Mouse (Mus musculus): ENCODE measurements around the gene Agbl4.

Gene Agbl4

GRCm38 (mm10) chr4:111579115-111579862 is 1181.8 kb downstream of the Agbl4 start:
- no peak for DNase-seq (ENCODE audit: low read depth, low spot score)

- DNase-seq (ENCODE audit: low read depth, low spot score): no peak
Measured at GRCm38 (mm10) chr4:111579863-111580224, 1182.4 kb downstream of the Agbl4 start.

- no peak for DNase-seq (ENCODE audit: low read depth, low spot score)
Measured at GRCm38 (mm10) chr4:111580239-111580638, 1182.8 kb downstream of the Agbl4 start.

- no peak for DNase-seq (ENCODE audit: low read depth, low spot score)
Measured at GRCm38 (mm10) chr4:111583562-111584237, 1186.2 kb downstream of the Agbl4 start.

GRCm38 (mm10) chr4:111584286-111584685 is 1186.8 kb downstream of the Agbl4 start:
- DNase-seq (ENCODE audit: low read depth, low spot score): no peak

- no peak for DNase-seq (ENCODE audit: low read depth, low spot score)
Measured at GRCm38 (mm10) chr4:111588211-111588610, 1190.8 kb downstream of the Agbl4 start.

GRCm38 (mm10) chr4:111589467-111590170 is 1192.2 kb downstream of the Agbl4 start:
- DNase-seq (ENCODE audit: low read depth, low spot score): no peak

- DNase-seq (ENCODE audit: low read depth, low spot score): peak; percentile 17
Measured at GRCm38 (mm10) chr4:111594655-111595295, 1197.3 kb downstream of the Agbl4 start.

GRCm38 (mm10) chr4:111597249-111597661 is 1199.8 kb downstream of the Agbl4 start:
- peak; percentile 2 for DNase-seq (ENCODE audit: low read depth, low spot score)

- peak; percentile 64 for DNase-seq (ENCODE audit: low read depth, low spot score)
Measured at GRCm38 (mm10) chr4:111597986-111598385, 1200.5 kb downstream of the Agbl4 start.

- no peak for DNase-seq (ENCODE audit: low read depth, low spot score)
Measured at GRCm38 (mm10) chr4:111603194-111603593, 1205.7 kb downstream of the Agbl4 start.

- DNase-seq (ENCODE audit: low read depth, low spot score): no peak
Measured at GRCm38 (mm10) chr4:111607826-111608500, 1210.5 kb downstream of the Agbl4 start.

- DNase-seq (ENCODE audit: low read depth, low spot score): no peak
Measured at GRCm38 (mm10) chr4:111621865-111622264, 1224.4 kb downstream of the Agbl4 start.

- DNase-seq (ENCODE audit: low read depth, low spot score): no peak
Measured at GRCm38 (mm10) chr4:111624914-111625313, 1227.5 kb downstream of the Agbl4 start.

- peak; percentile 29 for DNase-seq (ENCODE audit: low read depth, low spot score)
Measured at GRCm38 (mm10) chr4:111626118-111626830, 1228.8 kb downstream of the Agbl4 start.

- no peak for DNase-seq (ENCODE audit: low read depth, low spot score)
Measured at GRCm38 (mm10) chr4:111632615-111633014, 1235.2 kb downstream of the Agbl4 start.

GRCm38 (mm10) chr4:111635538-111636124 is 1238.2 kb downstream of the Agbl4 start:
- DNase-seq (ENCODE audit: low read depth, low spot score): no peak

GRCm38 (mm10) chr4:111638948-111639708 is 1241.7 kb downstream of the Agbl4 start:
- no peak for DNase-seq (ENCODE audit: low read depth, low spot score)

- no peak for DNase-seq (ENCODE audit: low read depth, low spot score)
Measured at GRCm38 (mm10) chr4:111645117-111645830, 1247.8 kb downstream of the Agbl4 start.
